Mouse (Mus musculus): Measurements from ENCODE around the gene Hrh1. TPM values are rescaled to one million over a fixed set of nuclear protein-coding genes. Genes with fewer than 3 reads are reported as not detected.

Gene Hrh1
- polyA plus RNA-seq (2015; fragmentation: Nextera tagmentation; extraction: Ambion mirVana), result 1.0 and 1.4 TPM in 2 replicates

DNA sequence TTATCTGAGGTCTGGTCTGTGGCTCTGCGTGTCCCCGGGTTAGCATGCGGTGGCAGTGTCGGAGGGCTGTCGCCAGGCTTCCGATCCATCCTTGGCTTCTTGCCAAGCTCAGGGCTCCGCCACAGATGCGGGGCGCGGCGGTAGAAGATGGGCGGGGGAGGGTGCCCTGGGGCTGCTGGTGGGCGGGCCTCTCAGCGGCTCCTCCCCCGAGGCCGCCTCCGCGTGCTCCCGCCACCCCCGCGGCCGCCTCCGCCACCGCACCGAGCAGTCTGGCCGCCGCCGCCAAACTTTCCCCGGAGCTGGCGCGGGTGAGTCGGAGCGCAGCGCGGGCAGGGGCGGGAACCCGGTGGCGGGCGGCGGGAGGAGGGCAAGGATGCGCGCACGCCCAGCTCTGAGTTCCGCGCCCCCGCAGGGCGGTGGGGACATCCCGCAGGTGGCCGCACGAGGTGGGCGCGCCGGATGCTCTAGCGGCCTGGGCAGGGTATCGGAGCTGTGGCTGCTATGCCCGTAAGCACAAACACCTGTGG lies at the start of gene Hrh1:
TSS of gene Hrh1 (plus strand) at position 246 of the 527 bp plus-strand sequence.
- Histone ChIP-seq H3K36me3 (no peaks in the 10 kb centered on the region), H3K27ac (replicated peaks) (no peak within 1 kb of the TSS), H3K4me3 (peak within 1 kb of the TSS; percentile 56), H3K4me1 (replicated peaks) (peaks cover 25% of the 10 kb centered on the region), H3K27me3 (peaks cover 30% of the 10 kb centered on the region), H3K9ac (peak within 1 kb of the TSS; percentile 36), H3K9me3 (no peaks in the 10 kb centered on the region), H3K4me2 (peak within 1 kb of the TSS; percentile 99)
- WGBS, result under 1% methylated on average over 41 of the region's 56 CpGs
- ATAC-seq (ENCODE audit: low FRiP score, low read depth), result peak; percentile 44; the same call in 1 of the 2 replicates

DNA sequence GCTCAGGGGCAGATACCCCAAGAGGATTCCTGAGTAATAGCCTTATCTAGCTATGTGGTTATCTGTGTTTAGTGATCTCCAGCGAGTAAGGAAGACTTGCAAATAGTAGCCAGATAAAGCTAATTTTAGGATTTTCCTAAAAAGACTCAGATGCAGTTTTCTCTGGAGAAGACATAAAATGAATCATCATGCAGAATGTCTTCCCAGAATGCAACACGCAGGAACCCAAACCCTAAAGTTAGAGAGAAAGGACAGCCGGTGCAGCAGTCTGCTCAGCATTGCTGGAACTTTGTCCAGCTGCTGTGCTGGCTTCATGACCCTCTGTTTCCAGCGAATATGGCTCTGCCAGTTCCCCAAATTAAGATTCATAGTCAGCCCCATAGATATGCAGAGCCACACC lies 43.1 kb upstream of the Hrh1 start:
- 73% methylated on average over 4 of the region's 4 CpGs for WGBS
- Histone ChIP-seq H3K4me2 (no peak overlapping the region), H3K9ac (no peak overlapping the region), H3K36me3 (no peaks in the 10 kb centered on the region), H3K9me3 (no peaks in the 10 kb centered on the region), H3K27ac (replicated peaks) (no peak overlapping the region), H3K27me3 (no peaks in the 10 kb centered on the region), H3K4me1 (replicated peaks) (0 out of 2 replicates have a peak, but pooled peaks cover 2% of the 10 kb centered on the region), H3K4me3 (no peak overlapping the region)
- no peak for ATAC-seq (ENCODE audit: low FRiP score, low read depth)

DNA sequence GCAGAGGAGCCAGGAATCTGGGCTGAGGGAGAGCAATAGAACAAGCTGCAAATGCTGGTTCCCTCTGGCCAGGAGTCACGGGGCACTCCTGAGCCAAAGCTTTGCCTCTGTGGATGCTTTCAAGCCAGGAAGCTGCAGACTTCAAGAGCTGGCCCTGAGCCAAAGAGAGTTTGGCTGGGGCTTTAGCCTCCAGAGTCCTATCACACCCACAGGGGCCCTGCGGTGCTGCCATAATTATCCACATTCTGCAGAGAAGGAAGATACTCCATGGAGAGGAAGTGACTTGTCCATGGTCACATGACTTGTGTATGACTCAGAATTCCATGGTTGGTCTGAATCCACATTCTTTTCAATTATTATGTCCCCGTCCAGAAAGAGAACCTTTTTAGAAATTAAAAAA lies 39.6 kb upstream of the Hrh1 start:
- no peak overlapping the region for H3K9ac ChIP-seq
- ATAC-seq (ENCODE audit: low FRiP score, low read depth), result no peak
- no peak overlapping the region for H3K4me2 ChIP-seq
- H3K27me3 ChIP-seq, result no peaks in the 10 kb centered on the region
- H3K27ac ChIP-seq (replicated peaks), result no peak overlapping the region
- 64% methylated on average over 3 of the region's 3 CpGs for WGBS
- H3K36me3 ChIP-seq, result no peaks in the 10 kb centered on the region
- H3K9me3 ChIP-seq, result no peaks in the 10 kb centered on the region
- H3K4me3 ChIP-seq, result no peak overlapping the region
- H3K4me1 ChIP-seq (replicated peaks), result 0 out of 2 replicates have a peak, but pooled peaks cover 2% of the 10 kb centered on the region

DNA sequence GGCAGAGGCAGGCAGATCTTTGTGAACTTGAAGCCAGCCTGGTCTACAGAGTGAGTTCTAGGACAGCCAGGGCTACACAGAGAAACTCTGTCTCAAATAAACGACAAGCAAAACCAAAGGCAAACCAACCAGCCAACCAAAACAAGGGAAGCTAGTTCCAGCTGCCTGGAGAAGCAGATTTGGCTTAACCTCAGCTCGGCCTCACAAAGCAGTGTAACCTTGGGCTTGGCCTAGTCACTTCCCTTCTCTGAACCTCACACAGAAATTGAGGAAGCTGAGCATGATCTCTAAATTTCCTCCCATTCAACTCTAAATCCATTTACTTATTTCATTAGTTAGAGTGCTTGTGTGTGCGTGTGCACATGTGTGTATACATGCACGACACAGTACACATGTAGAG lies 35.4 kb upstream of the Hrh1 start:
- Histone ChIP-seq H3K9ac (no peak overlapping the region), H3K4me2 (no peak overlapping the region), H3K4me3 (no peak overlapping the region), H3K36me3 (no peaks in the 10 kb centered on the region), H3K27me3 (no peaks in the 10 kb centered on the region), H3K27ac (replicated peaks) (no peak overlapping the region), H3K4me1 (replicated peaks) (no peaks in the 10 kb centered on the region; the same call in 1 of the 2 replicates), H3K9me3 (no peaks in the 10 kb centered on the region)
- WGBS, result 81% methylated on average over 4 of the region's 4 CpGs
- ATAC-seq (ENCODE audit: low FRiP score, low read depth), result no peak

DNA sequence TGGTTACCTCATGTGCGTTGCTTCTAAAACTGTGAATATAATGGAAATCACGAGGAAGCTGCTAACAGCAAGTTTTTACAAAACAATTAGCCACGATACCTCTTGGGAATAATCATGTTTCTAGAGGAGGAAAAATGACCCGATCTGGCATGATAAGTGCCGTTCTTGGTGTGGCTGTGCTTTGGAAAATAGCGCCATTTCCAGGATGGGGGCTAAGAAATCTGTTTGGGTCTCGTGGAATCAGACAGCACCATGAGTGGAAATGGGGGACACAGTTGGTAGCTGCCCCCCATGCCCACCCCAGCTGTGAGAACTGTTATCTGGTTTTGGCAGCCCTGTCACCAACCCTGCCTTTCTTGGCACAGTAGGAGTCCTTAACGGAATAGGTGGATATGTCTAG lies 34.0 kb upstream of the Hrh1 start:
- Histone ChIP-seq H3K9ac (no peak overlapping the region), H3K4me1 (replicated peaks) (peaks cover 5% of the 10 kb centered on the region), H3K9me3 (no peaks in the 10 kb centered on the region), H3K27ac (replicated peaks) (no peak overlapping the region), H3K27me3 (no peaks in the 10 kb centered on the region), H3K4me3 (no peak overlapping the region), H3K36me3 (no peaks in the 10 kb centered on the region), H3K4me2 (no peak overlapping the region)
- no peak for ATAC-seq (ENCODE audit: low FRiP score, low read depth)
- 66% methylated on average over 8 of the region's 8 CpGs for WGBS

DNA sequence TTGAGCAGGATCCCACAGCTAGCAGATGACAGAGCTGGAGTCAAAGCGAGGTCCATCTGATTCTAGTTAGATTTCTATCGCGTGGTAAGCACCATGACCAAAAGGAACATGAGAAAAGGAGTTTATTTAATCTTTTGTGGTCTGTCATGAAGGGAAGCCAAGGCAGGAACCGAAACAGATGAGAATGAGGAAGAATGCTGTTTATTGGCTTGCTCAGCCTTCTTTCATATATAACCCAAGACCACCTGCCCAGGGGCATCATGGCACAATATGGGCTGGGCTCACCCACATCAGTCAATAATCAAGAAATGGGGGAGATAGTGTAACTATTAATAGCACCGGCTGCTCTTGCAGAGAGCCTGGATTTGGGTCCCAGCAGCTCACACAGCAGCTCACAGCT lies 33.0 kb upstream of the Hrh1 start:
- Histone ChIP-seq H3K27me3 (no peaks in the 10 kb centered on the region), H3K9ac (no peak overlapping the region), H3K9me3 (no peaks in the 10 kb centered on the region), H3K36me3 (no peaks in the 10 kb centered on the region), H3K4me2 (no peak overlapping the region), H3K4me1 (replicated peaks) (peaks cover 5% of the 10 kb centered on the region), H3K27ac (replicated peaks) (no peak overlapping the region), H3K4me3 (no peak overlapping the region)
- no peak for ATAC-seq (ENCODE audit: low FRiP score, low read depth)
- 88% methylated on average over 5 of the region's 5 CpGs for WGBS

DNA sequence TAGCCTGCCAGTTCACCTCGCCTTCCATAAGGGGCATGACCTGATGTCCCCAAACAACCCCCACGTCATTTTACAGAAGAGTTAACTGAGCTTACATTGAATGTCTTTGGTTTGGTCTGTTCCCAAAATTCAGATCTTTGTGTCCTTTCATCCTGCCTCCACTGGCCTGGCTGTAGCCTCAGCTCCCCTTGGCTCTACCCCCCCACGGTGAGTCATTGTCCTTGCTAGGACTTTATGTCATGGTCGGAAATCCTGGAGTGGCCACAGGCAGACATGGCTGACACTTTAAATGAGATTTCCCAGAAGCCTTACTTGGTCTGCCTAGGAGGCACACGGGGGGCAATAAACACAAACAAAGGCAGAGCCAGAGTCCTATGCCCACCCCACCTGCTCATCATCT lies 31.5 kb upstream of the Hrh1 start:
- Histone ChIP-seq H3K4me2 (no peak overlapping the region), H3K27ac (replicated peaks) (no peak overlapping the region), H3K4me3 (no peak overlapping the region), H3K9me3 (no peaks in the 10 kb centered on the region), H3K4me1 (replicated peaks) (peaks cover 5% of the 10 kb centered on the region), H3K9ac (no peak overlapping the region), H3K36me3 (no peaks in the 10 kb centered on the region), H3K27me3 (no peaks in the 10 kb centered on the region)
- WGBS, result 63% methylated on average over 5 of the region's 5 CpGs
- no peak for ATAC-seq (ENCODE audit: low FRiP score, low read depth)

DNA sequence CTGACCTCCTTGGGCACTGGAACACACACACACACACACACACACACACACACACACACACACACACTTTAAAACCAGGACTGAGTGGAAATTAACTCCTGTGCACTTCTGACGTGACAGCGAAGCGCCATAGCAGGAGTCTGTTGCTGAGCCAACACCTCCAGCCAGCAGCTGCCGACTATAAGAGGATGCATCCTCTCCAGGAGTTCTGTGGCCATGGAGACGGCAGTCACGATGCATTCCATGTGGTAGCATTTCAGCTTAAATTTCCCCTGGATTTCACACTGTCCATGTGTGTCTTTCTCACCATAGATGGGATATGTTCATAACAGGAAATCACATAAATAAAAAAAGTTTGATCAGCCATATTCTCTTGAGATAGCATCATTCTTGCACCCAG lies 30.1 kb upstream of the Hrh1 start:
- no peak for ATAC-seq (ENCODE audit: low FRiP score, low read depth)
- WGBS, result 53% methylated on average over 6 of the region's 6 CpGs
- Histone ChIP-seq H3K9ac (no peak overlapping the region), H3K4me1 (replicated peaks) (peaks cover 5% of the 10 kb centered on the region), H3K4me3 (no peak overlapping the region), H3K27me3 (no peaks in the 10 kb centered on the region), H3K4me2 (no peak overlapping the region), H3K27ac (replicated peaks) (no peak overlapping the region), H3K36me3 (no peaks in the 10 kb centered on the region), H3K9me3 (no peaks in the 10 kb centered on the region)

DNA sequence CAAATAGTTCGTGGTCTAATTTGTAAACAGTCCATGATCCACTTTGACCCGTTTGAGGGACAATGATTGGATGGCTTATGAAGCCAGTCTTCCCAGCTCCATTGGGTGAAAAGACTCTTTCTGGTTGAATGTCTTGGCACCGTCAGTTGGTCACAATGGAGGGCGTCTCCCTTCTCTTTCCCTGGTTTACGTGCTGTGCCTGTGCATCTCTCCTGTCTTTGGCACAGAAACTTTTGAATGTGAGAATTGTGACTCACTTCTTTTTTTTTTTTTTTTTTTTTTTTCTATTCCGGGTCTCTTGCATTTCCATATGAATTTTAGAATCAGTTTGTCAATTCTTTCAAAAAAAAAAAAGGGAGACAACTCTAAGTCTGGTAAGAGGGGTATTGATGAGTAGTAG lies 29.5 kb upstream of the Hrh1 start:
- Histone ChIP-seq H3K27me3 (no peaks in the 10 kb centered on the region), H3K27ac (replicated peaks) (no peak overlapping the region), H3K4me3 (no peak overlapping the region), H3K9me3 (no peaks in the 10 kb centered on the region), H3K36me3 (no peaks in the 10 kb centered on the region), H3K4me1 (replicated peaks) (peaks cover 5% of the 10 kb centered on the region), H3K9ac (no peak overlapping the region), H3K4me2 (no peak overlapping the region)
- 69% methylated on average over 6 of the region's 6 CpGs for WGBS
- ATAC-seq (ENCODE audit: low FRiP score, low read depth), result no peak

DNA sequence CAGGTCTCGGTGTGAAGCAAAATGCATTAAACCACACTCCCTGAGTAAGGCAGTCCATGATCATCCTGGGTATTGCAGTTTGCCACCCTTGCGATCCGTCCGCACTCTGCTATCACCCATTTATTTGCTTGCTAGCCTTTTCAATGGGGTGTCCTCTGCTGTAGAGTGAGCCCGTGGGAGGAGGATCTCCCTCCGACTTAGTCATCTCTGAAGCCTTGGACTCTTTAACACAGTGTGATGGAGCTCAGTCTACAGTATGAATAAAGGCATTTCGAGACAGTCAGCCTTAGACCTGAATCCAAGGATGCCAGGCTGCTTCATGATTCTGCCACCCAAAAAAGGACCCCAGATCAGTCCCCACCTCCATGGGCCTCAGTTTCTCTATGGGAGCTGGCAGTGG lies 25.0 kb upstream of the Hrh1 start:
- Histone ChIP-seq H3K36me3 (no peaks in the 10 kb centered on the region), H3K27me3 (no peaks in the 10 kb centered on the region), H3K9me3 (no peaks in the 10 kb centered on the region), H3K9ac (no peak overlapping the region), H3K27ac (replicated peaks) (no peak overlapping the region), H3K4me3 (no peak overlapping the region), H3K4me2 (no peak overlapping the region), H3K4me1 (replicated peaks) (peaks cover 1% of the 10 kb centered on the region; the same call in 1 of the 2 replicates)
- WGBS, result 89% methylated on average over 7 of the region's 7 CpGs
- ATAC-seq (ENCODE audit: low FRiP score, low read depth), result no peak

DNA sequence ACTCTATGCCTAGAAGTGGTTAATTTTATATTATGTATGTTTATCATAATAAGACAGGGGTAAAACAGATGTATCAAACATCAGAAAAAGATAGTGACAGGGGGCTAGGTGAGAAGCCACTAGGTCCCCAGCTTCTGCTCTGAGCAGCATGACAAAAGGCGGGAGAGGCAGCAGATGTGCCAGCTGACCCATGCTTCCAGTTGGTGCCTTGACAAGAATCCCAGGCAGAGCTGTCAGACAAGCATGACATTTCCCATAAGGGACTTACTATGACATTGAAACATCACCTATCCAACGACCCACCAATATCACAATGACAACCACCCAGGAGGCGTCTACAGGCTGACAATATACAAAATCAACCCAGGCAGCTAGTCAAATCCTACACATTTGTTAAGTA lies 16.9 kb upstream of the Hrh1 start:
- Histone ChIP-seq H3K4me2 (no peak overlapping the region), H3K27ac (replicated peaks) (no peak overlapping the region), H3K9ac (no peak overlapping the region), H3K4me3 (no peak overlapping the region), H3K36me3 (no peaks in the 10 kb centered on the region), H3K4me1 (replicated peaks) (no peaks in the 10 kb centered on the region), H3K9me3 (no peaks in the 10 kb centered on the region), H3K27me3 (no peaks in the 10 kb centered on the region)
- no peak for ATAC-seq (ENCODE audit: low FRiP score, low read depth)
- WGBS, result 63% methylated on average over 3 of the region's 3 CpGs

DNA sequence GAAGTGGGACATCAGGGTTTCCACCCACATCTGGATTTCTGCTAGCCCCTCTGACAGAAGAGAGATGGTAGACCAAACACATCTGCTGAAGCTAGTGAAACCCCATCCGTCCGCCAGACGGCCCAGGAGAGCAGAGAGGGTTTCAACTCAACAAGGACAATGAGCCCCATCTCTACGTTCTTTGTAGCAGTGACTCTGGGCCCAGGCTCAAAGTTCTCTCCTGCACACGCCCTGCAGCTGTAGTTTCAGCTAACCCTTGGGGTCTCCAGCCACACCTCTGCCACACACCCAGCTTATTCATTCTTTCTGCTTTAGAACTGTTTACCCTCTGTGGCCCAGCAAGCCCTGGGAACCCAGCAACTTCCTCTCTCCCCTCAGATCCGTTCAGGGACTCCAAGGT lies 10.4 kb upstream of the Hrh1 start:
- Histone ChIP-seq H3K9ac (no peak overlapping the region), H3K27me3 (no peaks in the 10 kb centered on the region), H3K27ac (replicated peaks) (no peak overlapping the region), H3K4me1 (replicated peaks) (no peaks in the 10 kb centered on the region), H3K4me3 (no peak overlapping the region), H3K4me2 (no peak overlapping the region), H3K9me3 (no peaks in the 10 kb centered on the region), H3K36me3 (no peaks in the 10 kb centered on the region)
- no peak for ATAC-seq (ENCODE audit: low FRiP score, low read depth)
- 77% methylated on average over 6 of the region's 6 CpGs for WGBS

DNA sequence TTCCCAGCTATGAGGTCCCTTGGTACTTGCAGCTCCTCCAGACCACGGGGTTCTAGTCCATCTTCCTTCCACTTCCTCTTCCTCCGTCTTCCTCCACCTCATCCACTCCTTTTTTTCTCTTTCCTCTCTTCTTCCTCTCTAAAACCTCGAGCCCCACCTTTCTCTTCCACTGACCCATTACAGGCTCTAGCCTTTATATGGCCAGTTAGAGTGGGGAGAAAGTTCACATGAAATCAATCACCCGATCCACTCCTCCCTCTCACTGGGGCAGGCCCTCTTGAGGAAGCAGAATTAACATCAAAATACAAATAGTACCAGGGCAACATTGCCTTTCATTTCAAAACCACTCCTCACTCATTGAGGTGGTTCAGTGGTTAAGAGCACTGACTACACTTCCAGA lies 9.9 kb upstream of the Hrh1 start:
- Histone ChIP-seq H3K27ac (replicated peaks) (no peak overlapping the region), H3K27me3 (no peaks in the 10 kb centered on the region), H3K9ac (no peak overlapping the region), H3K36me3 (no peaks in the 10 kb centered on the region), H3K4me3 (no peak overlapping the region), H3K4me2 (no peak overlapping the region), H3K9me3 (no peaks in the 10 kb centered on the region), H3K4me1 (replicated peaks) (no peaks in the 10 kb centered on the region)
- 77% methylated on average over 4 of the region's 4 CpGs for WGBS
- ATAC-seq (ENCODE audit: low FRiP score, low read depth), result no peak

Measured in hindbrain, embryonic 15.5 days (tissue).